Mouse (Mus musculus) cerebellum, postnatal 25 days (tissue): ENCODE data around the gene Pomgnt1.
A peak's percentile ranks its signal among the peaks of the same experiment; 100 is the strongest.

Source experiments
- DNase-seq, 2 experiments: peaks; one replicate each; pipeline ENCODE4 v3.0.0; 2021; ENCODE audit warnings: mixed read lengths in 2 of 2

Gene Pomgnt1

DNA sequence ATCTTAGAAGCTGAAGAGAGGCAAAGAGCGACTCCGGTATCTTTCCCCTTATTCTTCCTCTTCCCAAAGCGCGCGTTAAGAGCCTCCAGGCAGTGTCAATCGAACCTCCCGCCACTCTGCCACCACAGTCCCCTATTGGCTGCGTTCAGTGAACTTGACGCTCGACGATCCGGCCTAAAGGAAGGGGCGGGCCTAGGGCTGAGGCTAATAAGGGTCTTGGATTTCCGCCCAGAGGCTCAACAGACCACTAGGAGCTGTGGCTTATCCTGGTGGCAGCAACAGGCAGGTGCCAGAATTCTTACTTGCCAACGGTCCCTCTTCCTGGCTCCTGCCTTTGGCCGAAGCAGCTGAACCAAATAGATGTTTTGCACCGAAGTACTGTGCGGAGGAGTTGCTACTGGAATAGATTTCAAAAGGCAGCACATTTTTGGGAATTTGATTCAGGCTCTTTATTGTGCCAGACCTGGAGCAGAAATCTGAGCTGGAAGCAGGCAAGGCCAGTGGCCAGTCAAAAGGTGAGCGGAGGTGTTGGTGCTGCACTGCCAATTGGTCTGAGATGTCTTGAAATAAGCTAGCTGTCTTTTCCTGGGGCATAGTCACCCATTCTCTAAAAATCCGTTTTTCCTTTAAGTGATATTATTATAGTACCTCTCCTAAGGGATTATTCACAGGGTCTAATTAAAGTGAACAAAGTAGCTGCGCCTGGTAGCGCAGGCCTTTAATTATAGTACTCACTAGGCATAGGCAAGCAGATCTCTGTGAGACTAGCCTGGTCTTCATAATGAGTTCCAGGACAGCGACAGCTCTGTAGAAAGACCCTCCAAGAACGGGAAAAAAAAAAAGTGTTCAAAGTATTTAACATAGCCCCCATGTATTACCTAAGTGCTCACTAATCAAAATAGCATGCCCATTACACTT, at the start of gene Pomgnt1, which contains the start of gene Rad54l:
Pomgnt1 (plus strand) TSS at position 239 of the 918 bp plus-strand sequence.
Rad54l (minus strand) TSS at position 89 of the 918 bp plus-strand sequence.
- DNase-seq: peak; percentile 71 to 84

DNA sequence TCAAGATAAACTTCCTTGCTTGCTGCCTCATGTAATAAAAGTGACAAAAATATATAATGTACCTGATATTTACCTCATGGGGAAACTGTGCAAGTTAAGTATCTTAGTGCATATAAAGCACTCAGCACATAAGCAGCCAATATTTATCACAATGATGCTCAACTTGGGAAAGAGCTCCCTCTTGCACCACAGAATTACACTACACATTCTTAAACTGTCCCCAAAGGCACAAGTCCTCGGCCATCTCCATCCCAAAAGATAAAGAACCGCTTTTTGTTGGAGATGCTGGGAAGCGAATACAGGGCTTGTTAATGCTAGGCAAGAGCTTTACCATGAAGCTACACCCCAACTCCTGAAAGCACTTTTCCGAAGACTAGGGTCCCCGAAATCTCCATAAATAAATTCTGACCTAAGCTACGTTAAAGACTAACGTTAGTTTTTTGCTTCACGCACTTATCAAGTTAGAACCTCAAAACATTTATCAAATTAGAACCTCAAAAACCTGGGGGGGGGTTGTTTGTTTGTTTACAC, 49.4 kb upstream of the Pomgnt1 start:
- no peak for DNase-seq

DNA sequence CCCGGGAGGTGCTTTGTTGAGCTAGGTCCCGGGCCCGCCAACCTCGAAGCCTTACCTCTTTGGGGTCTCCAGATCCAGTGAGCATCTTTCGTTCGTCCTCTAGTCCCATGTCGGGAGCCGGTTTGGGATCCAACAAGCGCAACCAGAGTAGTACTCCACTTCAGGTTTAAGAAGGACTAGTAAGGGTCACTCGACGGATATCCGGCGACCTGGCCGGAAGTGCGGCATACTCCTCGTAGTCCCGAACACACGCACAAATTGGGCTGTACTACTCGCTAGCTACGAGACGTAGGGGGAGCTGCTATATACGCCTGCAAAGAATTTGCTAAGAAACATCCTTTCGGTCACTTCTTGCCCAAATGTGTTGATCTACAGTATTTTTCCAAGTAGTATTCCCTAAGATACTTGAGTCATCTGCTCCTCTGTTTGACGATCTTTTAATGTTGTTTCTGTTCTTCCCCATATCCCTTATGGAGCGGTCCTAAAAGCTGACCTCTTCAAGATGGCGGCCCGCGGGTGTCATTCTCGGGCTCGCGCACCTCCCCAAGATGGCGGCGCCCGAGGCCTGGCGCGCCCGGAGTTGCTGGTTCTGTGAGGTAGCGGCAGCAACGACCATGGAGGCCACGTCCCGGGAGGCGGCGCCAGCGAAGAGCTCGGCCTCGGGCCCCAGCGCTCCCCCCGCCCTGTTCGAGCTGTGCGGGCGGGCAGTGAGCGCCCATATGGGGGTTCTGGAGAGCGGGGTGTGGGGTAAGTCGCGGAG, 48.6 kb upstream of the Pomgnt1 start, which contains the start of the genes Uqcrh and Lrrc41:
Uqcrh (minus strand) TSS at position 211 of the 760 bp plus-strand sequence.
Lrrc41 (plus strand) TSS at position 409 of the 760 bp plus-strand sequence.
- peak; percentile 95 to 97 for DNase-seq

DNA sequence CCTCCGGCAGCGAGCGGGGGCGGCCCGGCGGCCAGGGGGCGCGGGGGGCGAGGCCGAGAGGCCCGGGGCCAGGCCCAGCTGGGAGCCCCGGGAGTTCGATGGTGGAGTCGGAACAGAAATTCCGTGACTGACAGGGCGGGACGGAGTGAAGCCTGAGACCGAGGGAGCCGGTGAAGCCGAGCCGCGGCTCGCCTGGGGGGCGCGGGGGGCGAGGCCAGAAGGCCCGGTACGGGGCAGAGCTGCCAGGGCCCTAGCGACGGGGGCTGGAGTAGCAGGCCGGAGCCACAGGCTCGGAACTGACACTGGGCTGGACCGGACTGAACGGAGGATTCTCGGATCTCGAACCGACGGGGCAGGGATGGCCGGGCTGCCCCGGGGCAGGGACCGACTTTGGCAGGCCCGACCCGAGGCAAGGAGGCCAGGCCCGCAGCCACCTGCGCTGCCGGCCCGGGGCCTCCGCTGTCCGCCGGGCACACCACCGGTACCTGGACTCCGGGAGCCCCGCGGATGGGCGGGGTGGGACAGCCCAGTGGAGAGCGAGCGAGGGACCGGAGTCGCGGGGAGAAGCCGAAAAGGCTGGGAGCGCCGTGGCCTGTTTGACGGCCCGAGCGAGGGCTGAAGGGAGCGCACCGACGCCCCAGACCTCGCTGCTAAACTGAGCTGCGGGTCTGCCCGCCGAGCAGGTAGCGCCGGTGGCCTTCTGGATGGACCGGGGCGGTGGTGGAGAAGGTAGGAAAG, 47.8 kb upstream of the Pomgnt1 start:
- peak; percentile 81 to 82 for DNase-seq

GRCm38 (mm10) chr4:116076369-116077231, 47.0 kb upstream of the Pomgnt1 start:
- peak; percentile 66 to 67 for DNase-seq

DNA sequence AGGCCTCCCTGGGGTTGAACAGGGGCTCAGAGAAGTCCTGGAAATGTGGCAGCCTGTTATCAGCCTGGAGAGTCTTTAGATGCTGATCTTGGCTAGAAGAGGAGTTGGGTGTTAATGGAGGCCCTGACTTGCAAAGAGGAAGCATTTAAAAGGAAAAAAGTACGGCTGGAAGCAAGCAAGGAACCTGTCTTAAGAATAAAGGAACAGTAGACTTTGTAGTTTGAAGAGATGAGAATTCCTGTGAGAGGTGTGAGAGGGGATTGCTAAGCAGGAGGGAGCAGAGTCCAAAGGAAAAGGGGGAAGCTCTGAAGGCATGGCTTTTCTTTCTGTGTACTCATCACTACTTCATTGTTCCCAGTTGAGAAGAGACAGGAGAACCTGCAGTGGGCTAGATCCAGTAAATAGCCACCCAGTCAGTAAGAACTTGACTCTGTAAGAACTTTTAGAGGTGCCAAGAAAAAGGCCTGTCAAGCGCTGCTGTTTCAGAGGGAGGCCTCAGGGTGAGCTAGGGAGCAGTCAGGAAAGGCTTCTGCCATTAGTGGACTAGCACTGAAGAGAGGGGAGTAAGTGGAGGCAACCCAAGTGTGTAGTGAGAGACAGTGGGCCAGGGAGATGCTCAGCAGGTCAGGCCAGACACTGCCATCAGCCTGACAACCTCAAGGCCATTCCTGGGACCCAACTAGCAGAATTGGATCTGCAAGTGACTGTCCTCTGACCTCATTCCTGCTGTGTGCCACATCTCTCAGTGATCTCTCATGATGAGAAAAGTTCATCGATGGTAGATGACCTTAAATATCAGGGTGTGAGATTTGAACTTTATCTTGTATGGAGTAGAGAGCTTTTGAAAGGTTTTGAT, 46.2 kb upstream of the Pomgnt1 start:
- DNase-seq: no peak

GRCm38 (mm10) chr4:116088510-116089249, 35.0 kb upstream of the Pomgnt1 start:
- DNase-seq: peak; percentile 19 to 20

GRCm38 (mm10) chr4:116096291-116096690, 27.3 kb upstream of the Pomgnt1 start:
- peak in 1 of 2 experiments; percentile 27 for DNase-seq

GRCm38 (mm10) chr4:116097211-116097610, 26.4 kb upstream of the Pomgnt1 start:
- DNase-seq: no peak

DNA sequence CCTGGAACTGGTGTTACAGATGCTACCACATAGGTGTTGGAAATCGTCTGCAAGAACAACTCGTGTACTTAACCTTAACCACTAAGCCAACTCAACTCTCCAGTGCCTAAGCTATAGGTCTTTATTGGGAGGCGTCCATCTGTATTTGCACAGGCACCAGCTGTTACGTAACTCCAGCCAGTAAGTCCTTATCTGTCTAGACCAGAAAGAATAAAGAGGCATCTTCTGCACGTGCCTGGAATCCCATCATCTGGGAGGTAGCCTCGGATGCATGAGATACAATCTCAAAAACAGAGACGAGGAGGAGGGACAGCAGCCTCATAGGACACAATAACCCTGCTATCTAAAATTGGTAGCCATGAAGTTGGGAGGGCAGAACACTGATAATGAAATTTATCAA, 22.7 kb upstream of the Pomgnt1 start:
- no peak for DNase-seq

DNA sequence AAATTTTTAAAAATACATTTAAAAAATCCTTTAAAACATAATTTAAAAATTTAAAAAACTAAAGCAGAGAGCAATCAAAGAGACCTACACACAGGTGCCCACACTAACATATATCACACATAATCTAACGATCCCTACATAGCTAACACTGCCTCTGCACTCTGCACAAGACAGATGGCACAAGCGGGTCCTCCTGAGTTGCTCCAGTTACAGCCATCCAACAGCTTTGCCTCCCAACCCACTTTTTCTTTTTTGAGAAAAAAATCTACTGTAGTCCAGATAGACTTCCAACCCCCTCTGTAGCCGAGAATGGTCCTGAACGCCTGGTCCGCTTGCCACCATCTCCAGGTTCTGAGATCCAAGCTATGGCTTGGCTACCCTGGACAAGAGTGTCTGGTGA, 18.4 kb upstream of the Pomgnt1 start:
- no peak for DNase-seq

DNA sequence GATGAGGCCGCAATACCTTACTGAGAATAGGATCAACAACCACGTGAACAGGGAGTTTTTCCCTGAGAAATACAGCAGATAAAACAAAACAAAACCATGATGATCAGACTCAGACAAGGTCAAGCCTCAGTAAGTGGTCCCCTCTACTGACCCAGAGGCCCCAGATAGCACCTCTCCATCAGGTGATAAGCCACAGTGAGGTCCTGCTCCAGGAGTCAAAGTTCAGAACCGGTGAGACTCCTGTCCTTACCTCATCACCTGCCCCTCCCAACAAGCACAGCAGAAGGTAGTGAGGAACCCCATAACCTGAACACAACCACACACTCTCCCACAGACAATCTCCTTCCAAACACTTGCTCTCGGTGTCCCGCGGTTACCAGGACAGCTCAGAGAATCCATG, 12.9 kb upstream of the Pomgnt1 start:
- DNase-seq: no peak

- no peak for DNase-seq
Observed at GRCm38 (mm10) chr4:116111486-116111885, 12.2 kb upstream of the Pomgnt1 start.

DNA sequence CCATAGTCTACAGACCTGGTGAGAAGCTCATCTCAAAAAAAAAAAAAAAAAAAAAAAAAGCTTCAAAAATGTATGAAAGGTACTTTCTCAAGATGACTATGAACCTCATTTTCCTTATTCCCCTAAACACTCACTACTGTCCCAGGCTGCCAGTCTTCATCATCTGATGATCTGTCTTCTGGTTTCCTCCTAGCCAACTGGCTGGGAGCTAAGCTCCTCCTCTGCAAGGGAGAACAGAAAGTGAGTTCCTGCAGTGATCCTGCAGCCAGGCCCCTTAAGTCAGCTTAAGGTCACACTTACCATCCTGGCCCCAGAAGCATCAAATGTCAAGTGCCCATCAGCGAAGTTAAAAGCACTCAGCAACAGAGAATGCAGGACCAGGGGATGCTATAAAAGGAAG, 878 bp upstream of the Pomgnt1 start:
- no peak for DNase-seq

DNA sequence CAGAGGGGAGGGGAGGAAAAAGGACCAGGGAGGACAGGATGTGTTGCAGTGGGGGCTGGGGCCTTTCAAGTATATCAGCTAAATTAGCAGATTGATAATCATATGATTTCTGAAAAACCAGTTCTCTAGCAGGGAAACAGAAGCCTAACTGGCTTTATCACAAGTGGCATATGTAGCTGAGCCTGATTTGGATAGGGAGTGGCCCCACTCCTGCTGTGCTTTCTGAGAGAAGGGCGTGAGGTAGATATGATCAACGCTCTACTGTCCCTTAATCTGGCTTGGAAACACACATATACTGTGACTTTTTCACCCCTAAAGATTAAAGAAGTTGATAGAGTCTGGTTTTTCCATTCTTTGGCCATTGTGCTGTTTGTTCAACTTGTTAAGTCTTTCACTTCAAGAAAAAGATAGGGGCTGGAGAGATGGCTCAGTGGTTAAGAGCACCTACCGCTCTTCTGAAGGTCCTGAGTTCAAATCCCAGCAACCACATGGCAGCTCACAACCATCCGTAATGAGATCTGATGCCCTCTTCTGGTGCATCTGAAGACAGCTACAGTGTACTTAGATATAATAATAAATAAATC, 2.3 kb downstream of the Pomgnt1 start:
- no peak for DNase-seq

- no peak for DNase-seq
Observed at GRCm38 (mm10) chr4:116127956-116128355, 4.3 kb downstream of the Pomgnt1 start.

- no peak for DNase-seq
Observed at GRCm38 (mm10) chr4:116133126-116133525, 9.5 kb downstream of the Pomgnt1 start.

DNA sequence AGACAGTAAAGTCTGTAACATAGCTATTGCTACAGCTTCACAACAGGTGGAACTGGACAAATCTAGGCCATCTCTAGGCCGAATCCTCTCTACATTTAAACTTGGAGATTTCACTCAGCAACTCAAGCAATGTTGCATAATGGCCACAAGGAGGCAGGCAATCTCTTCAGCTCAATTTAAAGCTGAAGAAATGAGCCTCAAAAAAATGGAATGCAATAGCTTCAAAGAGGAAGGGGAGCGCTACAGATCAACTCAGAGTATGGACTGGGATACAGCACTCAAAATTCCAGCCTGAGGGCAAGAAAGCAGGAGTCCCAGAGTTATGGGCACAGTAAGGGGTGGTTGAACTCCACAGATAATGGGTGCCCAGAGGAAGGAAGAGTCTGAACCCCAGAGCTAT, 11.3 kb downstream of the Pomgnt1 start:
- peak in 1 of 2 experiments; percentile 28 for DNase-seq

- peak in 1 of 2 experiments; percentile 25 for DNase-seq
Observed at GRCm38 (mm10) chr4:116137421-116137996, 13.9 kb downstream of the Pomgnt1 start.
